Mouse (Mus musculus) lung, postnatal 36 days (tissue): ENCODE results near the gene Sycp2.
"Not testable (repeated sequence)": the region's sequence is repeated elsewhere in the genome, so short reads cannot be mapped to it uniquely, and the experiment has no call there.

ENCODE experiments used
- DNase-seq: peaks from one replicate; pipeline ENCODE4 v3.0.0; 2022; ENCODE audit warnings: mixed read lengths

Sycp2 gene

GRCm38 (mm10) chr2:178413481-178414260 is 6.2 kb upstream of the Sycp2 start:
- no peak for DNase-seq

- DNase-seq: no peak
These were observed 5.6 kb upstream of the Sycp2 start for GRCm38 (mm10) chr2:178413081-178413480.

- DNase-seq: peak; percentile 56
These were observed 5.1 kb upstream of the Sycp2 start for GRCm38 (mm10) chr2:178412598-178412997.

DNA sequence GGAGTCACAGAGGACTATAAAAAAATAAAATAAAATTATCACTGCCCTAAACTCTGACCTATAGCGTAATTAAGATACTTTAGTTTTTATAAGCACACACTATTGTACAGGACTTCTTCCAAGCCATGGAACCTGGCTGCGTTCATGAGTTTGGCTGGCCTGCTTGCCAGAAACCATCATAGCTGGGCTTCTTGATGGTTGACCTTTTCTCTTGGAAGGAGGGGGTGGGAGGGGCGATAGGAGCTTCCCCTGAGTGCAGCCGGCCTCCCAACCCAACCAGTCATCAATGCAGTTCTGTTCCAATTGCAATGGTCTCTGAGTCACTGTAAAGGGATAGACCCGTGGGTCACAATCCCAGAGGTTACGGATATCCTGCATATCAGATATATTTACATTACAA is 2.8 kb upstream of the Sycp2 start:
- DNase-seq: no peak

- peak; percentile 44 for DNase-seq
These were observed 1.5 kb upstream of the Sycp2 start for GRCm38 (mm10) chr2:178409024-178409423.

GRCm38 (mm10) chr2:178342597-178342996 is 64.9 kb downstream of the Sycp2 start:
- DNase-seq: no peak

DNA sequence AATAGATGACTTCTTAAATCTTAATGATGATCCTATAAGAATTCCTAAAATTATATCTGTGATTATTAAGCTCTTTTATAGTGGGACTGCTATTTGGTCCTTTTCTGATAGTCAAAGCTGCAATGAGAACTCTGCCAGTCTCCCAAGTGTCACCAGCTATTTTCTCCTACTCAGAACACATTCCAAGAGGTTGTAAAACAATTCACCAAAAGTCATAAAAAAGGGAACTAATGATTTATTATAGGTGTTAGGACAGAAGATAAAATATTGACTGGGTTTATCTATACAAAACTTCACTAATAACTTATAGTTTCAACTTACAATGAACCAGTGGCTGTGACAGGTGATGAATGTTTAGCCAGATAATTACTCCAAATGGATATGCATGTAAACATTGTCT is 65.4 kb downstream of the Sycp2 start:
- DNase-seq: not testable (repeated sequence)

DNA sequence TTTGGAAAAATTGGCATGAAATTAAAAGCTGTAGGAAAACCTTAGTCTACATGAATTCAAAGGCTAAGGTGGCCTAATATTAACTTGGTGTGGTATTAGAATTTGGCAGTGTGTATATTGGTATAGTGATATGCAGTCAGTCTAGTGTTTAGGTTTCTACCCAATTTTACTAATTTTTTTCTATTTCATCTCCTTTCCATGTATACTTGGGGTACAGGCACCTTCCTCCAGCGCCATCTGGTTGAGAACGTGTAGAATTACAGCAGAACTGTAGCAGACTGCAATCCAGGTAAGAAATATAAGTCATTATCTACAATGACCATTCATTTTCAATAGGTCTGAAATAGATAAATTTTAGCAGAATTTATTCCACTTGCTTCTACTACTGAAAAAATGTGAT is 68.4 kb downstream of the Sycp2 start:
- no peak for DNase-seq

DNA sequence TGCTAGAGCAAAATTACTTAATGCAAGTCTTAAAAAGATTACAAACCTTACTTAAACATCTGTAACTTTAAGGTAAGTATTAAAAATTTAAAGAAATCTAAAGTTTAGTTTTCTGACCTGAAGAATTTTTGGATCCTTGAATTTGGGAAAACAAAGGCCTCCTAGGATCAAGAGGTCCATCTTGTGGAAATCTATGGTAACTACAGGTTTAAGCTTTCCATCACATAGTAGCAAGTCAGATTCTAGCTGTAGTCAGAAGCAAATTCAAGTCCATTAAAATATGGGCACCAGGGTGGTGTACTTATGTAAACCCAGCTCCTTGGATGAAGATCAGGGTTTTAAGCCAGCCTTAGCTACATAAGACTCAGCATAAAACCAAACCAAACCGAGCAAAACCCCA is 69.6 kb downstream of the Sycp2 start:
- no peak for DNase-seq

DNA sequence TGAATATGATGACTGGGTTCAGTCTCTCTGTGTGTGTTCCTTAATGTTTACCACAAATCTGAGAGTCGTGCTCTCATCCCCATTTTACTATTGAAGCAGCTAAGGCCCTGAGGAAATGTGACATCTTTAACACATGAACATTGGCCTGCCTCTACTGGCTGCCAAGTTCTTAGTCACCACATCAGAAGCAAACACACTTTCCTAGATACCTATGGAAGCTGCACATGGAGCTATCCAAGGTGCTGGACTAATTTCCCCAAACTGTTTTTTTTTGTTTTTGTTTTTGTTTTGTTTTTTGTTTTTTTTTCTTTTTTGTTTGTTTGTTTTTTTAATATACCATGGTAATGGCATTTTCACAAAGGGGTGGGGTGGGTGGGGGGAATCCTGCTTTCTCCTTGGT is 77.5 kb downstream of the Sycp2 start:
- no peak for DNase-seq

GRCm38 (mm10) chr2:178329551-178329950 is 77.9 kb downstream of the Sycp2 start:
- no peak for DNase-seq

GRCm38 (mm10) chr2:178327466-178328040 is 79.9 kb downstream of the Sycp2 start:
- DNase-seq: peak; percentile 47

DNA sequence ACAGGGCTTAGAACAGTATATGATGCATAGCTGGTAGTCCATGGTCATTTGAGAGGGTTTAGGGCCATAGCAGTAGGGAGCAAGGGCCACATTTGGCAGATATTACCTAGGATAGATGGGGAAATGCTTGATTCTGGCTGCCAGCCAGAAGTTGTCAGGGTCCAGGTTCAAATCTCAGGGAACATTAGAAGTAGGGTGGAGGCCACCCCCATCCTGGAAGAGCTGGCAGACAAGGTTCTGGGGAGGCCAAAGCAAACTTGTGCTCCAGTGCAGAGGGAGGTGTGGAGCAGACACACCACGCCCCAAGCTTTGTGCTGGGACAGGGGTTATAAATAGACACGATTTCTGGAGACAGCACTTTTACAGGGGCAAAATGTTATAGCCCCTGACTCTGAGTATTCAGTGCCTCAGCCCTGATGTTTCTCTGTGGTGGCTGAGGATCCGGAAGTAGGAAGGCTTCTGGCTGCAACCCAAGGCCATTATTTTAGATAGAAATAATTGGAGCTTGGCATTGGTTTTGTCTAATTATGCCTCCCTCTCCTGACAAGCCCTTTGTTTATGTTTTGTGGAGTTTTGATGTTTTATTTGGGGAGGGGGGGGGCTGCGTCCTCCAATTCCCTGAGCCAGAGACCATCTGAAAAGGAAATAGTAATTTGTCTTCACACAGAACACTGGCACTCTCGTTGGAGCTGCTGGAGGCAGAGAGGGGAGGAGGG is 80.6 kb downstream of the Sycp2 start:
- no peak for DNase-seq

DNA sequence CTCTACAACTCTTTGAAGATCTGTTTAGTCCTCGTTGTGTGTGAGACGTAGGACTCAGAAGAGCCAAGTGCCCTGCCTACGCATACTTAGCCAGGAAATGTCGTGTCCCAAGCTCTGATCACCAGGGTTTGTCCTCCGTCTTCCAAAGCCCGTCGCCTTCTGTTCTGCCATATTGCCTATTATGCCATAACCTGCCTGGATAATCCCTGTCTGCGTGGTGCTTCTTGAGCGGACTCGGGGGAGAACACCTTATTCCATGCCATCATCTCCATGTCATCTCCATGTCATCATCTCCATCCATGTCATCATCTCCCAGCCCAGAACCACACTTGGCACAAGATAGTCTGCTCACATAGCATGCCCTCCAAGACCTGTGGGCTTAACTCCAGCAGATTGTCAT is 81.4 kb downstream of the Sycp2 start:
- no peak for DNase-seq

DNA sequence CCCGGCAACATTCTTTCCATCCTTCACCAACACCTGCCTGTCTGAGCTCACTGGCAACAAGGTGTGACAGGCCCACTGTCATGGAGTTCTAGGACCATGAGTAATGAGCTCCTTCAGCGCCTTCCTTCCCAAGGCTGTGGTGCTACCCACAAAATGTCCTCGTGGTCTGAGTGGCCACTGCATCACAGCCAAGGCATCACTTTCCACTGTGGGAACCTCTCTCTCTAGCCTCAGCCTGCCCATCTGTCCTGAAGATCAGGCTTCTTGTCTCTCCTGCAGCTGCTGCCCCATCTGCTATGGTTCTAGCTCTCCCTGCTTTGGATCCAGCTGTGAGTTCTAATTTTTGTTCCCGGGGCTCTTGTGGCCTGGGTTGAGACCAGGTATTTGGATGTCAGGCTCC is 82.7 kb downstream of the Sycp2 start:
- DNase-seq: no peak

- no peak for DNase-seq
These were observed 83.1 kb downstream of the Sycp2 start for GRCm38 (mm10) chr2:178324410-178324809.

- no peak for DNase-seq
These were observed 86.2 kb downstream of the Sycp2 start for GRCm38 (mm10) chr2:178321271-178321670.

DNA sequence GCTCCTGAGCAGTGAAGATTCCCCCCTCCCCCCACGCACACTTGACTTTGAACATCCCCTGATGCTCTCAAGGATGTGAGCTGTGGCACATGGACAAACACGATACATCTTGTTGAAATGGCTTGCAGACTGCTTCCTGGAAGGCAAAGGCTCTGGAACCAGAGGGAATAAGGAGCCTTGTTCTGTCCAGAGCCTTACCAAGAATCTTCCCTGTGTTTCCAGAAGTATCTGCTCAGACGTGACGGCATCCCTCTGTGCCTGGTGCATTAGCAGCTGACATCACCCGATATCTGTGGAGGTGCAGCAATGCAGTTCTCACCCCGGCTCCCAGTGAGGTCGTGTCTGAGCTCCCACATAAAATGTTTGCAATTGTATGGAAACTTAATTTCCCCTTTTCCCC is 87.7 kb downstream of the Sycp2 start:
- no peak for DNase-seq

DNA sequence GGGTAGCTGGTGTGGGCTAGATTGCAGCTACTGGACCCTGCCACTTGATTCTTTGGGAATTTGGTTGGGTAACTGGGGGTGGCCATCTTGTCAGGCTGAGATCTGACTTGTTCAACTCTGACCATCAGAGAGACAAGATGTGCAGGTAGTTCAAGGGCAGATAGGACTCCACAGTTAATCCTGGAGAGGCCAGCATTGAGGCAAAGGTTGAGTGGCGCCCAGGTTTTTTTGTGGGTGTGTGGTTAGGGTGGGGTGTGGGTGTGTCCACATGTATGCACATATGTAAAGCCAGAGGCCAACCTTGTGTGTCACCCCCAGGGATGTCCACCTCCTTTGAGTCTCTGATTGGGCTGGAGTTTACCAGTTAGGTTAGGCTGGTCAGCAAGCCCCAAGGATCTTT is 91.2 kb downstream of the Sycp2 start:
- DNase-seq: no peak

GRCm38 (mm10) chr2:178313539-178313938 is 93.9 kb downstream of the Sycp2 start:
- DNase-seq: no peak

DNA sequence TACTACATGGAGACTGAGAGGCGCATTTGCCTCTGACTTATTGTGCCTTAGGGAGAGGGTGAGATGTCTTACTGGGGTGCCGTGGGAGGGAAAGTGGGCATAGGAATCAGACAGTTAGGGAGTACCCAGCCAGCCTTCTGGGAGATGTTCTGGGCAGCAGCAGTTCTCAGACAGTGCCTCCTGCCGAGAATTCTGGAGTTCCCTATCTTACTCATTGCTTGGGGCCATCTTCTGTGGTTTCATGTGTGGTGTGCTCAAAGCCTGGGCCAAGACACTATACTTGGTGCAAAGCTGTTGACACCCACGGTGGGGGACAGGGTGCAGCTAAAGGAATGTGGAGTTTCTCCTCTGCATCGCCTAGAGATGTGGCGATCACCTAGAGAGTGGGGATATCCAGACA is 102.8 kb downstream of the Sycp2 start:
- DNase-seq: no peak

- DNase-seq: no peak
These were observed 103.3 kb downstream of the Sycp2 start for GRCm38 (mm10) chr2:178304188-178304529.

GRCm38 (mm10) chr2:178303453-178304187 is 103.9 kb downstream of the Sycp2 start:
- DNase-seq: no peak
